ENCODE assay signal across 8 mouse cellular contexts in genomic region chr10:117375841-117376579, GRCm38 (mm10). TPM values are rescaled to one million over a fixed set of nuclear protein-coding genes. Genes with fewer than 3 reads are reported as not detected.
A peak's percentile ranks its signal among the peaks of the same experiment; 100 is the strongest.
DNase-seq lines count a peak whose midpoint lies in the region; ATAC-seq and TF ChIP-seq lines count a peak whose summit lies in the region.

No protein-coding gene starts in this region.

- peaks cover 4 to 9% of the 10 kb centered on the region in 2 experiments; a peak in 3 of 4 replicates for H3K4me1 ChIP-seq in MEL (ENCODE audit: control insufficient read depth in 1 of 2, insufficient read depth in 2 of 2, low read length in 2 of 2)
- H3K4me1 ChIP-seq in forebrain, embryonic 15.5 days = peaks cover 25% of the 10 kb centered on the region
- peaks cover 12% of the 10 kb centered on the region for H3K4me1 ChIP-seq in lung, embryonic 16.5 days (replicated peaks; ENCODE audit: control insufficient read depth, insufficient read depth, low read length)

- 0 out of 4 replicates have a peak, but pooled peaks of 1 of the 2 experiments have one; percentile 10 for TF ChIP-seq EP300 in MEL (IDR thresholded peaks at IDR 0.05; ENCODE audit: low read depth in 1 of 2, low read length in 2 of 2)

- WGBS in forebrain, embryonic 15.5 days = under 1% methylated on average over 60 of the region's 74 CpGs
- under 1% methylated on average over 57 of the region's 74 CpGs for WGBS in lung, embryonic 16.5 days

- TF ChIP-seq CTCF in MEL (IDR thresholded peaks at IDR 0.05 in 2 of 3, conservative IDR thresholded peaks at IDR 0.05 in 1 of 3; ENCODE audit: control insufficient read depth in 1 of 3, insufficient read depth in 1 of 3, low read depth in 2 of 3, low read length in 3 of 3, poor library complexity in 1 of 3, severe bottlenecking in 1 of 3) = no peak

- no peaks in the 10 kb centered on the region for H3K27me3 ChIP-seq in MEL (ENCODE audit: control insufficient read depth in 1 of 2, insufficient read depth in 2 of 2, low read length in 2 of 2)
- no peaks in the 10 kb centered on the region for H3K27me3 ChIP-seq in forebrain, embryonic 15.5 days
- H3K27me3 ChIP-seq in lung, embryonic 16.5 days (ENCODE audit: control insufficient read depth, insufficient read depth, low read depth, low read length) = no peaks in the 10 kb centered on the region

- no peak for TF ChIP-seq POLR2A in MEL (IDR thresholded peaks at IDR 0.05; ENCODE audit: control insufficient read depth in 1 of 2, insufficient read depth in 1 of 2, low read depth in 1 of 2, low read length in 2 of 2, poor library complexity in 1 of 2)

- TF ChIP-seq RAD21 in MEL (IDR thresholded peaks at IDR 0.05; ENCODE audit: low read depth, low read length) = no peak

- H3K4me3 ChIP-seq in MEL (ENCODE audit: control insufficient read depth in 1 of 2, insufficient read depth in 1 of 2, low read depth in 2 of 2, low read length in 2 of 2) = peak overlapping the region; percentile 91 to 93
- H3K4me3 ChIP-seq in forebrain, embryonic 15.5 days = peak overlapping the region; percentile 86
- peak overlapping the region; percentile 79 for H3K4me3 ChIP-seq in lung, embryonic 16.5 days (ENCODE audit: low read length)

- H3K36me3 ChIP-seq in MEL (ENCODE audit: control insufficient read depth in 1 of 2, insufficient read depth in 2 of 2, low read length in 2 of 2) = peaks cover 2 to 25% of the 10 kb centered on the region in 2 experiments; a peak in 3 of 4 replicates
- no peaks in the 10 kb centered on the region for H3K36me3 ChIP-seq in forebrain, embryonic 15.5 days
- no peaks in the 10 kb centered on the region for H3K36me3 ChIP-seq in lung, embryonic 16.5 days (ENCODE audit: control insufficient read depth, insufficient read depth, low read length)

- H3K4me2 ChIP-seq in forebrain, embryonic 15.5 days (replicated peaks) = peak overlapping the region; percentile 60
- H3K4me2 ChIP-seq in lung, embryonic 16.5 days (ENCODE audit: low read depth, low read length) = peak overlapping the region; percentile 73

- peak; percentile 51; the same call in 1 of the 2 replicates for ATAC-seq in forebrain, embryonic 15.5 days (replicated peaks)
- ATAC-seq in lung, embryonic 16.5 days (ENCODE audit: low read depth) = peak; percentile 80

- H3K27ac ChIP-seq in MEL (ENCODE audit: control insufficient read depth, low read depth, low read length) = peak overlapping the region; percentile 63
- H3K27ac ChIP-seq in forebrain, embryonic 15.5 days (replicated peaks) = peak overlapping the region; percentile 96
- H3K27ac ChIP-seq in lung, embryonic 16.5 days (ENCODE audit: low read length) = peak overlapping the region; percentile 94

- H3K79me2 ChIP-seq in MEL (ENCODE audit: control insufficient read depth, insufficient read depth, low read length, poor library complexity) = peaks cover 46% of the 10 kb centered on the region

- peak; percentile 63 for DNase-seq in MEL (ENCODE audit: low read depth, low spot score)
- DNase-seq in cerebellum, adult 11-12 months = peak; percentile 51
- peak; percentile 65 for DNase-seq in heart, postnatal 4 days
- DNase-seq in layer of hippocampus, postnatal 10 days (ENCODE audit: low spot score in 2 of 2) = peak; percentile 57 to 69
- DNase-seq in ovary, adult 18-20 months (ENCODE audit: low spot score) = peak; percentile 11
- peak; percentile 32 to 34 for DNase-seq in thymus, adult 18-20 months

- H3K9ac ChIP-seq in MEL (ENCODE audit: control insufficient read depth, low read depth, low read length, poor library complexity, severe bottlenecking) = peak overlapping the region; percentile 98
- peak overlapping the region; percentile 99 for H3K9ac ChIP-seq in forebrain, embryonic 15.5 days (replicated peaks)
- H3K9ac ChIP-seq in lung, embryonic 16.5 days (ENCODE audit: low read length) = peak overlapping the region; percentile 100

- no peaks in the 10 kb centered on the region for H3K9me3 ChIP-seq in MEL (replicated peaks; ENCODE audit: insufficient read depth, low read length)
- no peaks in the 10 kb centered on the region for H3K9me3 ChIP-seq in forebrain, embryonic 15.5 days
- no peaks in the 10 kb centered on the region for H3K9me3 ChIP-seq in lung, embryonic 16.5 days (ENCODE audit: control insufficient read depth, low read length)

TF ChIP-seq in MEL, 35 proteins besides CTCF, POLR2A, EP300 and RAD21:
- TF ChIP-seq MAFK (IDR thresholded peaks at IDR 0.05; ENCODE audit: borderline replicate concordance, low read depth, low read length) (no peak), UBTF (IDR thresholded peaks at IDR 0.05; ENCODE audit: borderline replicate concordance, insufficient read depth, low read depth, low read length) (no peak), NELFE (IDR thresholded peaks at IDR 0.05; ENCODE audit: low read depth, low read length) (no peak), GATA1 (IDR thresholded peaks at IDR 0.05; ENCODE audit: low read depth, low read length) (no peak), JUND (IDR thresholded peaks at IDR 0.05; ENCODE audit: low read depth, low read length) (no peak), ELF1 (IDR thresholded peaks at IDR 0.05; ENCODE audit: low read depth, low read length) (no peak), HCFC1 (IDR thresholded peaks at IDR 0.05; ENCODE audit: low read depth, low read length) (no peak), USF1 (IDR thresholded peaks at IDR 0.05; ENCODE audit: low read depth, low read length) (no peak), MAZ (IDR thresholded peaks at IDR 0.05; ENCODE audit: low read depth, low read length) (0 out of 2 replicates have a peak, but pooled peaks have one; percentile 19), TAL1 (IDR thresholded peaks at IDR 0.05; ENCODE audit: low read length) (no peak), CHD1 (IDR thresholded peaks at IDR 0.05; ENCODE audit: low read depth, low read length) (peak; percentile 72; the same call in 1 of the 2 replicates), MXI1 (IDR thresholded peaks at IDR 0.05; ENCODE audit: low read depth, low read length) (peak; percentile 37), ETS1 (IDR thresholded peaks at IDR 0.05; ENCODE audit: low read depth, low read length) (no peak), TBP (IDR thresholded peaks at IDR 0.05; ENCODE audit: low read depth, low read length) (no peak), ZC3H11A (IDR thresholded peaks at IDR 0.05; ENCODE audit: low read depth, low read length) (no peak)

RNA-seq across cellular contexts. Expression of gene Cpsf6, which starts 3.8 kb away (rescaled TPM):
- 88.2 and 103 TPM in 2 replicates for total RNA-seq in MEL (2012; rRNA removed)
- 10 to 100 TPM in 1 of 2 experiments, not detected in 1; 85.7 TPM for polyA plus RNA-seq in MEL (2012; ENCODE audit: insufficient read depth in 1 of 2, insufficient read length in 2 of 2, low read depth in 1 of 2, low replicate concordance in 2 of 2, missing spikeins in 1 of 2)
- polyA plus RNA-seq in forebrain, embryonic 15.5 days (2015; fragmentation: Nextera tagmentation; extraction: Ambion mirVana) = 201 and 205 TPM in 2 replicates
- 10 to 100 TPM; 76.1 to 80.0 TPM for total RNA-seq in heart, postnatal 4 days (2021)
- total RNA-seq in layer of hippocampus, postnatal 10 days (2021) = 100 to 1,000 TPM; 116 to 122 TPM
- polyA plus RNA-seq in lung, embryonic 16.5 days (2015; fragmentation: Nextera tagmentation; extraction: Ambion mirVana) = 151 and 162 TPM in 2 replicates

Comparison
In these comparisons a context has a peak if more than half of its experiments do, and no peak if none do; other contexts are left out.
1. Peak in every context shown above with its lines: DNase-seq, ATAC-seq, H3K4me3 ChIP-seq and H3K27ac ChIP-seq.
2. DNase-seq: peak in every context shown above with its lines; median percentile 65 in heart, postnatal 4 days; 63 in MEL; 63 in layer of hippocampus, postnatal 10 days; 51 in cerebellum, adult 11-12 months; 33 in thymus, adult 18-20 months; 11 in ovary, adult 18-20 months.